Mouse (Mus musculus): ENCODE measurements around the gene Olfr1307. TPM values are rescaled to one million over a fixed set of nuclear protein-coding genes. Genes with fewer than 3 reads are reported as not detected.

The Olfr1307 gene
- total RNA-seq (2014; rRNA removed) (0.47 TPM in 1 of 2 replicates, not detected in the other), polyA plus RNA-seq (2015; fragmentation: Nextera tagmentation; extraction: Ambion mirVana) (not detected in 2 replicates)

GRCm38 (mm10) chr2:111949340-111949739 lies at the start of gene Olfr1307:
Olfr1307 (minus strand) TSS chr2:111949440.
- no peak within 1 kb of the TSS for H3K4me3 ChIP-seq (ENCODE audit: low read depth, low read length)
- H3K4me1 ChIP-seq (ENCODE audit: insufficient read depth, low read length), result no peaks in the 10 kb centered on the region
- H3K27ac ChIP-seq (ENCODE audit: low read depth, low read length), result no peak within 1 kb of the TSS
- DNase-seq (ENCODE audit: low spot score) (no peak), ATAC-seq (ENCODE audit: low FRiP score) (no peak)
- no peak within 1 kb of the TSS for H3K9ac ChIP-seq (replicated peaks; ENCODE audit: low read length, poor library complexity, severe bottlenecking)
- 71% methylated on average over 1 of the region's 1 CpGs for WGBS
- no peaks in the 10 kb centered on the region for H3K9me3 ChIP-seq (ENCODE audit: low read length)
- H3K36me3 ChIP-seq (ENCODE audit: insufficient read depth, low read length), result no peaks in the 10 kb centered on the region
- H3K4me2 ChIP-seq (ENCODE audit: low read depth, low read length, poor library complexity, severe bottlenecking), result no peak within 1 kb of the TSS
- no peaks in the 10 kb centered on the region for H3K27me3 ChIP-seq (ENCODE audit: insufficient read depth, low read length)
- TF ChIP-seq CTCF (IDR thresholded peaks at IDR 0.05), result no peak

GRCm38 (mm10) chr2:111990181-111990580 lies 40.9 kb upstream of the Olfr1307 start, which contains the start of gene Olfr1309:
Olfr1309 (minus strand) TSS chr2:111990281.
- no peak for DNase-seq (ENCODE audit: low spot score)
- H3K27me3 ChIP-seq (ENCODE audit: insufficient read depth, low read length), result no peaks in the 10 kb centered on the region
- no peak for TF ChIP-seq CTCF (IDR thresholded peaks at IDR 0.05)
- no peak within 1 kb of the TSS for H3K9ac ChIP-seq (replicated peaks; ENCODE audit: low read length, poor library complexity, severe bottlenecking)
- H3K36me3 ChIP-seq (ENCODE audit: insufficient read depth, low read length), result no peaks in the 10 kb centered on the region
- 67% methylated on average over 1 of the region's 1 CpGs for WGBS
- H3K4me3 ChIP-seq (ENCODE audit: low read depth, low read length), result no peak within 1 kb of the TSS
- ATAC-seq (ENCODE audit: low FRiP score), result no peak
- H3K9me3 ChIP-seq (ENCODE audit: low read length), result no peaks in the 10 kb centered on the region
- H3K4me2 ChIP-seq (ENCODE audit: low read depth, low read length, poor library complexity, severe bottlenecking), result no peak within 1 kb of the TSS
- no peak within 1 kb of the TSS for H3K27ac ChIP-seq (ENCODE audit: low read depth, low read length)
- H3K4me1 ChIP-seq (ENCODE audit: insufficient read depth, low read length), result no peaks in the 10 kb centered on the region

- H3K9me3 ChIP-seq (ENCODE audit: low read length), result no peaks in the 10 kb centered on the region
- 64% methylated on average over 1 of the region's 1 CpGs for WGBS
- ATAC-seq (ENCODE audit: low FRiP score), result no peak
Measured at GRCm38 (mm10) chr2:111964844-111965243, 15.6 kb upstream of the Olfr1307 start, which contains the start of gene Olfr1308. Olfr1308 (minus strand) TSS chr2:111964944.

GRCm38 (mm10) chr2:111916171-111916570 lies 33.1 kb downstream of the Olfr1307 start, which contains the start of gene Olfr1306:
Olfr1306 (minus strand) TSS chr2:111916271.
- DNase-seq (ENCODE audit: low spot score) (no peak), ATAC-seq (ENCODE audit: low FRiP score) (no peak)
- Histone ChIP-seq H3K27ac (ENCODE audit: low read depth, low read length) (no peak within 1 kb of the TSS), H3K4me3 (ENCODE audit: low read depth, low read length) (no peak within 1 kb of the TSS), H3K4me1 (ENCODE audit: insufficient read depth, low read length) (no peaks in the 10 kb centered on the region), H3K27me3 (ENCODE audit: insufficient read depth, low read length) (no peaks in the 10 kb centered on the region), H3K9ac (replicated peaks; ENCODE audit: low read length, poor library complexity, severe bottlenecking) (no peak within 1 kb of the TSS), H3K4me2 (ENCODE audit: low read depth, low read length, poor library complexity, severe bottlenecking) (no peak within 1 kb of the TSS), H3K9me3 (ENCODE audit: low read length) (no peaks in the 10 kb centered on the region), H3K36me3 (ENCODE audit: insufficient read depth, low read length) (no peaks in the 10 kb centered on the region)
- TF ChIP-seq CTCF (IDR thresholded peaks at IDR 0.05), result no peak
- whole genome bisulfite sequencing, result 76% methylated on average over 1 of the region's 1 CpGs

More at GRCm38 (mm10) chr2:111964844-111965243, 15.6 kb upstream of the Olfr1307 start, which contains the start of gene Olfr1308:
- Histone ChIP-seq H3K4me3 (ENCODE audit: low read depth, low read length) (no peak within 1 kb of the TSS), H3K4me2 (ENCODE audit: low read depth, low read length, poor library complexity, severe bottlenecking) (no peak within 1 kb of the TSS), H3K36me3 (ENCODE audit: insufficient read depth, low read length) (no peaks in the 10 kb centered on the region), H3K27me3 (ENCODE audit: insufficient read depth, low read length) (no peaks in the 10 kb centered on the region), H3K9ac (replicated peaks; ENCODE audit: low read length, poor library complexity, severe bottlenecking) (no peak within 1 kb of the TSS), H3K27ac (ENCODE audit: low read depth, low read length) (no peak within 1 kb of the TSS), H3K4me1 (ENCODE audit: insufficient read depth, low read length) (no peaks in the 10 kb centered on the region)
- TF ChIP-seq CTCF (IDR thresholded peaks at IDR 0.05), result no peak
- DNase-seq (ENCODE audit: low spot score), result no peak

Other genes with a start within 250 kb of the Olfr1307 start
- gene Olfr1301, start 198.4 kb downstream of the Olfr1307 start, total RNA-seq (2014; rRNA removed), result not detected in 2 replicates
- gene Olfr1301, start 198.4 kb downstream of the Olfr1307 start, polyA plus RNA-seq (2015; fragmentation: Nextera tagmentation; extraction: Ambion mirVana), result not detected in 2 replicates
- gene Olfr1302, start 172.0 kb downstream of the Olfr1307 start, total RNA-seq (2014; rRNA removed), result not detected in 2 replicates
- gene Olfr1302, start 172.0 kb downstream of the Olfr1307 start, polyA plus RNA-seq (2015; fragmentation: Nextera tagmentation; extraction: Ambion mirVana), result not detected in 2 replicates
- not detected in 2 replicates for gene Olfr1303, start 129.1 kb downstream of the Olfr1307 start, total RNA-seq (2014; rRNA removed)
- gene Olfr1303, start 129.1 kb downstream of the Olfr1307 start, polyA plus RNA-seq (2015; fragmentation: Nextera tagmentation; extraction: Ambion mirVana), result not detected in 2 replicates
- 0.27 TPM in 1 of 2 replicates, not detected in the other for gene Olfr1305, start 72.3 kb downstream of the Olfr1307 start, total RNA-seq (2014; rRNA removed)
- gene Olfr1305, start 72.3 kb downstream of the Olfr1307 start, polyA plus RNA-seq (2015; fragmentation: Nextera tagmentation; extraction: Ambion mirVana), result not detected in 2 replicates
- gene Olfr1306, start 33.2 kb downstream of the Olfr1307 start, total RNA-seq (2014; rRNA removed), result not detected in 2 replicates
- not detected in 2 replicates for gene Olfr1306, start 33.2 kb downstream of the Olfr1307 start, polyA plus RNA-seq (2015; fragmentation: Nextera tagmentation; extraction: Ambion mirVana)
- not detected in 2 replicates for gene Olfr1308, start 15.5 kb upstream of the Olfr1307 start, total RNA-seq (2014; rRNA removed)
- gene Olfr1308, start 15.5 kb upstream of the Olfr1307 start, polyA plus RNA-seq (2015; fragmentation: Nextera tagmentation; extraction: Ambion mirVana), result not detected in 2 replicates
- not detected in 2 replicates for gene Olfr1309, start 40.8 kb upstream of the Olfr1307 start, total RNA-seq (2014; rRNA removed)
- gene Olfr1309, start 40.8 kb upstream of the Olfr1307 start, polyA plus RNA-seq (2015; fragmentation: Nextera tagmentation; extraction: Ambion mirVana), result not detected in 2 replicates
- not detected in 2 replicates for gene Olfr1310, start 63.3 kb upstream of the Olfr1307 start, total RNA-seq (2014; rRNA removed)
- gene Olfr1310, start 63.3 kb upstream of the Olfr1307 start, polyA plus RNA-seq (2015; fragmentation: Nextera tagmentation; extraction: Ambion mirVana), result not detected in 2 replicates
- not detected in 2 replicates for gene Olfr1311, start 75.0 kb upstream of the Olfr1307 start, total RNA-seq (2014; rRNA removed)
- not detected in 2 replicates for gene Olfr1311, start 75.0 kb upstream of the Olfr1307 start, polyA plus RNA-seq (2015; fragmentation: Nextera tagmentation; extraction: Ambion mirVana)
- gene Olfr1312, start 100.8 kb upstream of the Olfr1307 start, total RNA-seq (2014; rRNA removed), result not detected in 2 replicates
- gene Olfr1312, start 100.8 kb upstream of the Olfr1307 start, polyA plus RNA-seq (2015; fragmentation: Nextera tagmentation; extraction: Ambion mirVana), result not detected in 2 replicates
- gene Olfr1313, start 128.4 kb upstream of the Olfr1307 start, total RNA-seq (2014; rRNA removed), result not detected in 2 replicates
- not detected in 2 replicates for gene Olfr1313, start 128.4 kb upstream of the Olfr1307 start, polyA plus RNA-seq (2015; fragmentation: Nextera tagmentation; extraction: Ambion mirVana)
- not detected in 2 replicates for gene Olfr1314, start 147.3 kb upstream of the Olfr1307 start, total RNA-seq (2014; rRNA removed)
- gene Olfr1314, start 147.3 kb upstream of the Olfr1307 start, polyA plus RNA-seq (2015; fragmentation: Nextera tagmentation; extraction: Ambion mirVana), result not detected in 2 replicates
- gene Olfr1315-ps1, start 166.0 kb upstream of the Olfr1307 start, total RNA-seq (2014; rRNA removed), result not detected in 2 replicates
- not detected in 2 replicates for gene Olfr1315-ps1, start 166.0 kb upstream of the Olfr1307 start, polyA plus RNA-seq (2015; fragmentation: Nextera tagmentation; extraction: Ambion mirVana)
- 0.16 TPM in 1 of 2 replicates, not detected in the other for gene Olfr1316, start 185.5 kb upstream of the Olfr1307 start, total RNA-seq (2014; rRNA removed)
- gene Olfr1316, start 185.5 kb upstream of the Olfr1307 start, polyA plus RNA-seq (2015; fragmentation: Nextera tagmentation; extraction: Ambion mirVana), result not detected in 2 replicates
- not detected in 2 replicates for gene Olfr1317, start 190.9 kb upstream of the Olfr1307 start, total RNA-seq (2014; rRNA removed)
- gene Olfr1317, start 190.9 kb upstream of the Olfr1307 start, polyA plus RNA-seq (2015; fragmentation: Nextera tagmentation; extraction: Ambion mirVana), result not detected in 2 replicates
- gene Olfr1318, start 204.8 kb upstream of the Olfr1307 start, total RNA-seq (2014; rRNA removed), result not detected in 2 replicates
- gene Olfr1318, start 204.8 kb upstream of the Olfr1307 start, polyA plus RNA-seq (2015; fragmentation: Nextera tagmentation; extraction: Ambion mirVana), result 0.05 TPM in 1 of 2 replicates, not detected in the other

Measured in midbrain, postnatal 0 days (tissue).